Mouse (Mus musculus) kidney, adult 2 months (tissue): ENCODE measurements around the gene Snx29. TPM values are rescaled to one million over a fixed set of nuclear protein-coding genes. Genes with fewer than 3 reads are reported as not detected.
"Not testable (repeated sequence)": the region's sequence is repeated elsewhere in the genome, so short reads cannot be mapped to it uniquely, and the experiment has no call there.

Experiments
- DNase-seq: peaks from one replicate; pipeline ENCODE4 v3.0.0; 2021
- H3K27ac ChIP-seq: fragments of 200-500 bp; 2 replicates; pipeline ENCODE4 v1.5.1; 2012; ENCODE audit warnings: low read depth, low read length, control low read depth, inconsistent platforms; ENCODE audit not compliant: insufficient read depth
- H3K27me3 ChIP-seq: fragments of 200-500 bp; replicated peaks from 2 replicates; pipeline ENCODE4 v1.6.1; 2012; ENCODE audit warnings: mild to moderate bottlenecking, moderate library complexity, low read length, inconsistent platforms; ENCODE audit not compliant: control insufficient read depth, insufficient read depth
- H3K36me3 ChIP-seq: fragments of 200-500 bp; 2 replicates; pipeline ENCODE4 v1.6.1; 2012; ENCODE audit warnings: mild to moderate bottlenecking, moderate library complexity, low read length, inconsistent platforms; ENCODE audit not compliant: control insufficient read depth, insufficient read depth
- H3K4me1 ChIP-seq: fragments of 200-500 bp; 2 replicates; pipeline ENCODE4 v1.6.1; 2011; ENCODE audit warnings: low read length; ENCODE audit not compliant: control insufficient read depth, insufficient read depth
- H3K4me3 ChIP-seq: fragments of 200-500 bp; 2 replicates; pipeline ENCODE4 v1.5.1; 2011; ENCODE audit warnings: mild to moderate bottlenecking, low read depth, low read length, control low read depth; ENCODE audit not compliant: insufficient read depth
- CTCF ChIP-seq: fragments of 200-500 bp; conservative IDR thresholded peaks from 2 replicates; pipeline ENCODE4 v1.5.1; 2011; ENCODE audit warnings: low read depth, mild to moderate bottlenecking, control low read depth, low read length, moderate library complexity, mixed read lengths; ENCODE audit not compliant: insufficient read depth, insufficient read length
- POLR2A ChIP-seq: fragments of 200-500 bp; IDR thresholded peaks from one replicate; pipeline ENCODE4 v1.6.1; 2011; ENCODE audit warnings: low read depth, low read length, control low read depth
- WGBS: fragments of 180-500 bp; shearing (Covaris S2); methylation state at CpG from one replicate; pipeline ENCODE4 v1.1.7; 2018; 5-methylcytosine and 5-hydroxymethylcytosine counted together
- polyA plus RNA-seq: library from polyadenylated mRNA; depleted of rRNA; stranded (reverse); fragments of >200 nt; gene quantifications from 2 replicates; pipeline ENCODE4 v1.2.3, GENCODE M21; 2012

Gene Snx29
- polyA plus RNA-seq, 1 experiment = 64.8 TPM

DNA sequence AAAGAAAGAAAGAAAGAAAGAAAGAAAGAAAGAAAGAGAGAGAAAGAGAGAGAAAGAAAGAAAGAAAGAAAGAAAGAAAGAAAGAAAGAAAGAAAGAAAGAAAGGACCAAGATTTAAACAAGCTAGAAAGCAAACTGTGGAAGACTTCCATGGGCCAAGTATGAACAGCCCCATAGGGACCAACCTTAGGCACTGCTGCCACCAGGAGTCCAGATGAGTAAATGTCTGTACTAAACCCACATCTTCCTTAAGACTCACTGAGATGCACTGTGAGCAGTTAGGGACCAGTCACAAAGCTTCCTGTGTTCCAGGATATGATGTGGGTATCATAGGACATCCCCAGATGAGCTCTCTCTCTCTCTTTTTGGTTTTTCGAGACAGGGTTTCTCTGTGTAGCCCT, 25.0 kb upstream of the Snx29 start:
- TF ChIP-seq CTCF = peak; percentile 75
- DNase-seq = peak; percentile 61
- H3K4me3 ChIP-seq, H3K36me3 ChIP-seq, H3K4me1 ChIP-seq, H3K27ac ChIP-seq, H3K27me3 ChIP-seq: not testable (repeated sequence)
- 78% methylated on average over 1 of the region's 1 CpGs for WGBS

DNA sequence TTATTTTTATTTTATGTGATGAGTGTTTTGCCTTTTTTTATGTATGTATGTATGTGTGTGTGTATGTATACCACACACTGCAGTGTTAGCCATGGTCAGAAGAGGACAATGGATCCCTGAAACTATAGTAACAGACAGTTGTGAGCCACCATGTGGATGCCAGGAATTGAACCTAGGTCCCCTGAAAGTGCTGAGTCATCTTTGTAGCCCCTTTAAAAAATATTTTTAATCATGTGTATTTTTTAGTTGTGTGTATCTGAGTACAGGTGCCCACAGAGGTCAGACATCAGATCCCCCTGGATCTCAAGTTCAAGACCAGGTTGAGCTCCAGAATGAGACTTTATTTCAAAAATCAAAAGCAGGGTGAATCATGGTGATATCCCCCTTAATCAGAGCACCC, 19.0 kb upstream of the Snx29 start:
- H3K4me3 ChIP-seq = no peak overlapping the region
- no peak overlapping the region for H3K27ac ChIP-seq
- no peaks in the 10 kb centered on the region for H3K36me3 ChIP-seq
- DNase-seq = no peak
- H3K27me3 ChIP-seq = no peaks in the 10 kb centered on the region
- H3K4me1 ChIP-seq = no peaks in the 10 kb centered on the region
- no peak for TF ChIP-seq POLR2A
- no peak for TF ChIP-seq CTCF

DNA sequence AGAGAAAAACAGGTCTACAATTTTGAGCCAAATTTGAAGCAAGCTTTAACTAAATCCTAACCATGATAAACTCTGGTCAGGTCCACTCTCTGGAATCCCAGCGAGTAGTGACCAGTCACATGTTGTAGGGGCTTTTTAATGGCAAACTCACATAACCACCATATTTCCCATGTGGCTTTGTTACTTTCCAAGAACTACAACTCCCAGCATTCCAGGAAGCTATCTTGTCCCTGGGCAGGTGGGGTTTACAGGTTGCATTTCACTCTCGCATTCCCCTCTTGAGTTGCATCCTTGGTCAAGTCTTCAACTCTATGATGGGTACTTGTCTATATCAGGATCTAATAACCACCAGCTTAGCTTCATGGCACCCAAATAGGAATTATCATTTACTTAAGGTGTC, 17.2 kb upstream of the Snx29 start:
- no peak overlapping the region for H3K4me3 ChIP-seq
- no peak overlapping the region for H3K27ac ChIP-seq
- no peaks in the 10 kb centered on the region for H3K27me3 ChIP-seq
- no peak for DNase-seq
- H3K4me1 ChIP-seq = no peaks in the 10 kb centered on the region
- no peak for TF ChIP-seq CTCF
- TF ChIP-seq POLR2A = no peak
- WGBS = 82% methylated on average over 2 of the region's 2 CpGs
- no peaks in the 10 kb centered on the region for H3K36me3 ChIP-seq

DNA sequence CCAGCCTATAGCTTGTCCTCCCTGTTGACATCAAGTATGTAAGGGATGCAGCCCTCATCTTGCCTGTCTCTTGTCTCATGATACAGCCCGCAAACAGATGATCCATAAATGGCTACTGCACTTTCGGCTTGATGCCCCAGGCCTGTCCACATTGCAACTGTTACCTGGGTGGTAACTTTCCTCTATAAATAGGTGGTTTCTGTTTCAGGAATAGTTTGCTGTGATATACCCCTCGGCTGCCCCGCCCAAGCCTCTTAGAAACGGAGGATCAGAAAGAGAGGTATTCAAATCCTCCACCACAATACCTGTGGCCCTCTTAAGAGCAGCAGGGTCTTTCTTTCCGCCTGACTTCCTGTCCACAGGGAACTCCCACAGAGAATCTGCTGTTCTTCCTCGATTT, 9.2 kb upstream of the Snx29 start, which contains the start of gene Tnfrsf17:
Tnfrsf17 (plus strand) TSS at position 301 of the 400 bp plus-strand sequence.
- Histone ChIP-seq H3K27me3 (no peaks in the 10 kb centered on the region), H3K36me3 (no peaks in the 10 kb centered on the region), H3K4me1 (peaks cover 14% of the 10 kb centered on the region), H3K27ac (no peak within 1 kb of the TSS), H3K4me3 (no peak within 1 kb of the TSS)
- WGBS = 81% methylated on average over 7 of the region's 7 CpGs
- TF ChIP-seq POLR2A = no peak
- no peak for TF ChIP-seq CTCF
- no peak for DNase-seq

DNA sequence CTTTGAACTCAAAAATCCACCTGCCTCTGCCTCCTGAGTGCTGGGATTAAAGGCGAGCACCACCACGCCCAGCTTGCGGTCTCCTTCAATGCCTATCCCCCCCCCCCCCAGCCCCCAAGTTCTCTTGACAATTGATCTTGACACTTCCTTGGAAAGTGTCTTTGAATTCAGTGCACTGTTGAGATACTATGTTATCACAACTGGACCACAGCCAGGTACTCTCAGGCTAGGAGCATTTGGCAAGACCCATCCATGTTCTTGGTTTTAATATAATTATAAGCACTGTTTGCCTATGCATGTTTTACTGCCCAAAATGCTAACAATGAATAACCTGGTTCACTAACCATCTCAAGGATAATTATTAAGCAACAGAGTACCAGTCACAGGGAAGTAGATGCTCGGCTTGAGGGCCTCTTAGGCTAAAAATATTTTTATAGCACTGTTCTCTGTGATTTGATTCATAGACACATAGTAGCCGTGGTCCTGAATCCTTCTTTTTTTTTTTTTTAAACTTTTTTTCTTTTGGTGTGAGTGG, 6.9 kb upstream of the Snx29 start:
- WGBS = 34% methylated on average over 5 of the region's 5 CpGs
- no peak overlapping the region for H3K4me3 ChIP-seq
- peaks cover 14% of the 10 kb centered on the region for H3K4me1 ChIP-seq
- TF ChIP-seq POLR2A = no peak
- no peaks in the 10 kb centered on the region for H3K36me3 ChIP-seq
- no peaks in the 10 kb centered on the region for H3K27me3 ChIP-seq
- peak overlapping the region; percentile 51; the same call in 1 of the 2 replicates for H3K27ac ChIP-seq
- peak; percentile 76 for DNase-seq

DNA sequence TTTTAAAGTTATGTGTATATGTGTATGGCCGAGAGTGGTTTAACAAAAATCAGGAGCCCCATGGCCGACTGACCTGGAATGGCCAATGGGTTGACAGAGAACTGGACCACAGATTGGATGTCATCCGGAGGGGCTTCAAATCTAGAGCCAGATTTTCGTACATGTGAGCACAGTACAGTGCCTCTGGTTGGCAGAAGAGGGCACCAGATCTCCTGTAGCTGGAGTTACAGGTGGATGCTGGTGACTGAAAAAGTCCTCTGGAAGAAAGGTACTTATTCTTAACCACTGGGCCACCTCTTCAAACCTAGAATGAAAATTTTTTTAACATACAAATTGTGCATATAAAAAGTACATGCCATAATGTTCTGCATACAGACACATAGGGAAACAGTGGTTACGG, 6.0 kb upstream of the Snx29 start:
- 68% methylated on average over 5 of the region's 5 CpGs for WGBS
- Histone ChIP-seq H3K4me3 (no peak overlapping the region), H3K27ac (no peak overlapping the region; the same call in 1 of the 2 replicates), H3K27me3 (no peaks in the 10 kb centered on the region), H3K4me1 (peaks cover 14% of the 10 kb centered on the region), H3K36me3 (no peaks in the 10 kb centered on the region)
- TF ChIP-seq CTCF (peak; percentile 54), POLR2A (no peak)
- DNase-seq = no peak

DNA sequence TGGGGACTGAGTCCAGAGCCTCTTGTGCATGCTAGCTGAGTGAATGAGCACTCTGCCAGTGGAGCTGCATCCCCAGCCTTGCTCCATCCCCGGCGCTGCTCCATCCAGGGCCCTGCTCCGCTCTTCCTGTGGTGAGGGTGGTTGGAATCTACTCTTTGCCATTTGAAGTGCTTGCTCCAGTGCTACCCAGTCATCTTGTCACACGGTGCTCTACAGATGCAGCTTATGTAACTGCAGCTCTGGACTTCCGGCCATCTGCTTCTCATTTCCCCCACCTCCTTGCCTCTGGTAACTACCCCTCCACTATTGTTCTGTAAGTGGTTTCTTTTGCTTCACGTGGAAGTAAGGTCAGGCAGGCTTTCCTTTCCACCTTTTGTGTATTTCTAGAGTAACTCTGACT, 5.4 kb upstream of the Snx29 start:
- WGBS = 59% methylated on average over 6 of the region's 6 CpGs
- H3K4me3 ChIP-seq = no peak overlapping the region
- H3K36me3 ChIP-seq = no peaks in the 10 kb centered on the region
- TF ChIP-seq CTCF (no peak), POLR2A (no peak)
- no peaks in the 10 kb centered on the region for H3K27me3 ChIP-seq
- H3K27ac ChIP-seq = no peak overlapping the region
- no peak for DNase-seq
- peaks cover 14% of the 10 kb centered on the region for H3K4me1 ChIP-seq

DNA sequence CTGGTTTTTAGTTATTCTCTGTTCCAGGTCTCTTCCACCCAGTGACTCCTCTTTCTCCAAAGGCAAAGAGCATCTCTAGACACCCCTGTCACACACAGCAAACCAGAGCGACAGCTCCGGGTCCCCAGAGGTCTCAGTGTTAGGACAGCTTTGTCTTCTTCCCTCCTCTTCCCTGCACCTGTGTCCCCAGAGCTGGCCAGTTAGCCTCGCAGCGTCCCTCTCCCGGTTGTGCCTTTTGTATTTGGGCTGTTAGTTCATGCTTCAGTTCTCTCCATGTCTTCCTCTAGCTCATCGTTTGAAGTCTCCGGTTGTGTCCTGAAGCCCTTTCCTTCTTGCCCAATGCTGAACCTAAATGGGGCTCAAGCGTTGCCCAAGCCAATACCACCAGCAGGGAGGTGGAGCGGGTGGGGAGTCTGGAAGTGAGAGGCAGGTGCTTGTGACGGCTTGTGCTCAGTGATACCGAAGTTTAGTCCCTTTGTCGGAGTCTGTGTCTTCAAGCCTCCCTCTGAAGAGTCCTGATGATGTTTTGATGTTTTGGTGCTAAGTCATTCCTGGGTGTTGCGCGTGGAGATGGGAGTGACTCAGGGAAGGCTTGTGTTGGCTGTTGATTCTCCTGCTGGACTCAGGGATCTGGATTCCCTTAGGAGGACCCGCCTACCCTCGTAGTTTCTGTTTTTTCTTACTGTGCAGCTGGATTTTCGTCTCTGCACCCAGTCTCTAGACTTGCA, 780 bp downstream of the Snx29 start:
- Histone ChIP-seq H3K36me3 (no peaks in the 10 kb centered on the region; the same call in 1 of the 2 replicates), H3K4me3 (peak overlapping the region; percentile 96), H3K27me3 (no peaks in the 10 kb centered on the region), H3K27ac (peak overlapping the region; percentile 77), H3K4me1 (peaks cover 2% of the 10 kb centered on the region; the same call in 1 of the 2 replicates)
- DNase-seq = peak; percentile 87
- under 1% methylated on average over 17 of the region's 17 CpGs for WGBS
- TF ChIP-seq POLR2A (no peak), CTCF (no peak)
